Mouse (Mus musculus) lung, embryonic 16.5 days (tissue): ENCODE data around the gene Klf1. TPM values are rescaled to one million over a fixed set of nuclear protein-coding genes. Genes with fewer than 3 reads are reported as not detected.

Experiments
- ATAC-seq: fragments of 200-750 bp; cut with Nextera tagmentation; 2 replicates; pipeline ENCODE4 v1.8.0; 2017; ENCODE audit warnings: low read depth, mild to moderate bottlenecking, moderate library complexity
- H3K27ac ChIP-seq: fragments of 300-500 bp; sonication (generic); 2 replicates; pipeline ENCODE4 v1.5.1; 2014; ENCODE audit warnings: mild to moderate bottlenecking, control low read depth, low read length
- H3K27me3 ChIP-seq: fragments of 300-500 bp; sonication (generic); 2 replicates; pipeline ENCODE4 v1.6.1; 2014; ENCODE audit warnings: low read depth, low read length, mixed read lengths; ENCODE audit not compliant: control insufficient read depth, insufficient read depth
- H3K36me3 ChIP-seq: fragments of 300-500 bp; sonication (generic); 2 replicates; pipeline ENCODE4 v1.6.1; 2014; ENCODE audit warnings: low read length; ENCODE audit not compliant: control insufficient read depth, insufficient read depth
- H3K4me1 ChIP-seq: fragments of 300-500 bp; sonication (generic); replicated peaks from 2 replicates; pipeline ENCODE4 v1.6.1; 2014; ENCODE audit warnings: low read length, mixed read lengths; ENCODE audit not compliant: control insufficient read depth, insufficient read depth
- H3K4me2 ChIP-seq: fragments of 300-500 bp; sonication (generic); 2 replicates; pipeline ENCODE4 v1.6.1; 2014; ENCODE audit warnings: low read depth, low read length, control low read depth
- H3K4me3 ChIP-seq: fragments of 300-500 bp; sonication (generic); 2 replicates; pipeline ENCODE4 v1.5.1; 2014; ENCODE audit warnings: mild to moderate bottlenecking, low read length, control low read depth
- H3K9ac ChIP-seq: fragments of 300-500 bp; sonication (generic); 2 replicates; pipeline ENCODE4 v1.6.1; 2014; ENCODE audit warnings: low read length, control low read depth
- H3K9me3 ChIP-seq: fragments of 300-500 bp; sonication (generic); 2 replicates; pipeline ENCODE4 v1.6.1; 2016; ENCODE audit warnings: low read length; ENCODE audit not compliant: control insufficient read depth
- WGBS: fragments of 180-500 bp; shearing (Covaris S2); extraction: QIAGEN DNeasy Blood & Tissue Kit; methylation state at CpG from one replicate; pipeline ENCODE4 v1.1.7; 2014; 5-methylcytosine and 5-hydroxymethylcytosine counted together
- microRNA-seq: library from miRNA; unstranded; fragments of <30 nt; microRNA quantifications from one replicate; pipeline ENCODE4, GENCODE M21; 2016
- polyA plus RNA-seq: library from polyadenylated mRNA; unstranded; fragments of >200 nt; fragmentation: Nextera tagmentation; extraction: Ambion mirVana; gene quantifications from 2 replicates; pipeline ENCODE4 v1.2.1, GENCODE M21; 2015

Gene Klf1
- polyA plus RNA-seq, 1 experiment from 2014 or later, result 1.5 TPM

- H3K27ac ChIP-seq, result no peak overlapping the region
- H3K4me2 ChIP-seq, result no peak overlapping the region
- 17% methylated on average over 12 of the region's 12 CpGs for WGBS
- peaks cover 10% of the 10 kb centered on the region; the same call in 1 of the 2 replicates for H3K4me1 ChIP-seq
- H3K9ac ChIP-seq, result no peak overlapping the region
- H3K9me3 ChIP-seq, result no peaks in the 10 kb centered on the region
- no peak overlapping the region for H3K4me3 ChIP-seq
- no peaks in the 10 kb centered on the region for H3K36me3 ChIP-seq
- ATAC-seq, result no peak
- H3K27me3 ChIP-seq, result peaks cover 31% of the 10 kb centered on the region
Observed at GRCm38 (mm10) chr8:84949753-84950152, 48.0 kb downstream of the Klf1 start.

- no peak overlapping the region for H3K4me3 ChIP-seq
- ATAC-seq, result peak; percentile 79
- peaks cover 5% of the 10 kb centered on the region; the same call in 1 of the 2 replicates for H3K36me3 ChIP-seq
- peaks cover 4% of the 10 kb centered on the region; the same call in 1 of the 2 replicates for H3K27me3 ChIP-seq
- H3K4me2 ChIP-seq, result peak overlapping the region; percentile 23
- no peaks in the 10 kb centered on the region for H3K4me1 ChIP-seq
- H3K9ac ChIP-seq, result no peak overlapping the region
- H3K9me3 ChIP-seq, result no peaks in the 10 kb centered on the region
- H3K27ac ChIP-seq, result no peak overlapping the region
- WGBS, result 6% methylated on average over 18 of the region's 18 CpGs
Observed at GRCm38 (mm10) chr8:84952612-84953255, 51.0 kb downstream of the Klf1 start.

Small RNAs within 50 kb of the gene (microRNA-seq; reads per million reads assigned to microRNA genes)
- gene Gm24197 (not detected), gene Mir7069 (2.8 reads per million, percentile 7 among the genes with 10 or more reads in this experiment)

Other genes with a start within 250 kb of the Klf1 start
- gene Ier2, start 239.1 kb upstream of the Klf1 start, polyA plus RNA-seq, result 83.2 and 87.4 TPM in 2 replicates
- 54.7 and 58.8 TPM in 2 replicates for gene Trmt1, start 215.6 kb upstream of the Klf1 start, polyA plus RNA-seq
- 16.9 and 19.5 TPM in 2 replicates for gene Nacc1, start 214.1 kb upstream of the Klf1 start, polyA plus RNA-seq
- 11.4 and 12.5 TPM in 2 replicates for gene Lyl1, start 200.5 kb upstream of the Klf1 start, polyA plus RNA-seq
- 3.1 and 3.7 TPM in 2 replicates for gene G430095P16Rik, start 178.9 kb upstream of the Klf1 start, polyA plus RNA-seq
- gene Nfix, start 101.6 kb upstream of the Klf1 start, polyA plus RNA-seq, result 43.9 and 44.6 TPM in 2 replicates
- gene Dand5, start 79.1 kb upstream of the Klf1 start, polyA plus RNA-seq, result 6.3 and 6.5 TPM in 2 replicates
- 38.6 and 43.0 TPM in 2 replicates for gene Gadd45gip1, start 70.4 kb upstream of the Klf1 start, polyA plus RNA-seq
- gene Rad23a, start 61.3 kb upstream of the Klf1 start, polyA plus RNA-seq, result 110 and 120 TPM in 2 replicates
- 980 and 996 TPM in 2 replicates for gene Calr, start 55.0 kb upstream of the Klf1 start, polyA plus RNA-seq
- 90.1 and 93.3 TPM in 2 replicates for gene Farsa, start 44.9 kb upstream of the Klf1 start, polyA plus RNA-seq
- gene Syce2, start 29.8 kb upstream of the Klf1 start, polyA plus RNA-seq, result 58.7 and 59.6 TPM in 2 replicates
- 36.7 and 37.3 TPM in 2 replicates for gene Gcdh, start 8.0 kb upstream of the Klf1 start, polyA plus RNA-seq
- 19.9 and 21.1 TPM in 2 replicates for gene Dnase2a, start 6.6 kb downstream of the Klf1 start, polyA plus RNA-seq
- 0.64 and 0.72 TPM in 2 replicates for gene Mast1, start 35.4 kb downstream of the Klf1 start, polyA plus RNA-seq
- 0.23 and 0.29 TPM in 2 replicates for gene Rtbdn, start 45.1 kb downstream of the Klf1 start, polyA plus RNA-seq
- not detected in 2 replicates for gene Gm49661, start 67.5 kb downstream of the Klf1 start, polyA plus RNA-seq
- 644 and 691 TPM in 2 replicates for gene Prdx2, start 67.7 kb downstream of the Klf1 start, polyA plus RNA-seq
- gene Rnaseh2a, start 67.8 kb downstream of the Klf1 start, polyA plus RNA-seq, result 114 and 119 TPM in 2 replicates
- gene Junb, start 76.8 kb downstream of the Klf1 start, polyA plus RNA-seq, result 13.7 and 15.5 TPM in 2 replicates
- gene Hook2, start 88.7 kb downstream of the Klf1 start, polyA plus RNA-seq, result 24.2 and 27.2 TPM in 2 replicates
- not detected in 2 replicates for gene Best2, start 112.6 kb downstream of the Klf1 start, polyA plus RNA-seq
- 121 and 122 TPM in 2 replicates for gene Asna1, start 123.4 kb downstream of the Klf1 start, polyA plus RNA-seq
- gene Trir, start 124.9 kb downstream of the Klf1 start, polyA plus RNA-seq, result 92.1 and 101 TPM in 2 replicates
- gene Tnpo2, start 135.0 kb downstream of the Klf1 start, polyA plus RNA-seq, result 27.7 and 29.5 TPM in 2 replicates
- gene Fbxw9, start 158.1 kb downstream of the Klf1 start, polyA plus RNA-seq, result 28.2 and 29.9 TPM in 2 replicates
- gene Gm5741, start 166.1 kb downstream of the Klf1 start, polyA plus RNA-seq, result not detected in 2 replicates
- gene Dhps, start 169.8 kb downstream of the Klf1 start, polyA plus RNA-seq, result 51.9 and 53.9 TPM in 2 replicates
- 134 and 137 TPM in 2 replicates for gene Wdr83os, start 178.8 kb downstream of the Klf1 start, polyA plus RNA-seq
- gene Wdr83, start 179.4 kb downstream of the Klf1 start, polyA plus RNA-seq, result 45.4 and 45.8 TPM in 2 replicates
- 44.6 and 48.7 TPM in 2 replicates for gene Man2b1, start 181.3 kb downstream of the Klf1 start, polyA plus RNA-seq
- 3.4 and 3.7 TPM in 2 replicates for gene Zfp791, start 221.2 kb downstream of the Klf1 start, polyA plus RNA-seq
- gene Cks1brt, start 250.0 kb downstream of the Klf1 start, polyA plus RNA-seq, result not detected in 2 replicates